Mouse (Mus musculus): Measurements from ENCODE around the gene Olfr1318. TPM values are rescaled to one million over a fixed set of nuclear protein-coding genes. Genes with fewer than 3 reads are reported as not detected.

Olfr1318 gene
- not detected in 2 replicates for polyA plus RNA-seq (2012; rRNA removed)

DNA sequence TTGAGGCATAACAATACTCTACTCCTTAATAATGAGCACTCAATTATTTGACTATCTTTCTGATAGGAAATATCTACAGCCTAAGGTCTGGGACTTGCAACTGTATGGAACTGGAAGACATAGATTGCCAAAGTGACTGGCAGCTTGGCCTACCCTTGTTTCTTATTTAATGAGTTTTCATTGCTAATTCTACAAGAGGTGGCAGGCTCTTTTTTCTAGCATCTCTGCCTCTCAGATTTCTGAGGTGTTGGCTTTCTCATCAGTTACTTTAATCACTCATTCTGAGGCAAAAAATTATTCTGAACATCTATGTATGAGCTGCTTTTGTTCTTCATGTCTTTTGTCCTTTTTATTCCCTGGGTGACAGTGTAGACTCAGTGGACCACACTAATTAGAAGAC is at the start of gene Olfr1318:
Gene Olfr1318, plus strand, starts transcription at position 301 of the 400 bp plus-strand sequence.
- H3K27me3 ChIP-seq (ENCODE audit: control insufficient read depth, insufficient read depth, low read length) = no peaks in the 10 kb centered on the region
- no peak within 1 kb of the TSS for H3K4me3 ChIP-seq (ENCODE audit: control insufficient read depth, low read depth, low read length)
- TF ChIP-seq POLR2A (IDR thresholded peaks at IDR 0.05; ENCODE audit: control insufficient read depth, low read depth, low read length) (no peak), CTCF (IDR thresholded peaks at IDR 0.05; ENCODE audit: control insufficient read depth, insufficient read depth, insufficient replicate concordance, low read depth, low read length) (no peak)
- no peak within 1 kb of the TSS for H3K27ac ChIP-seq (ENCODE audit: control insufficient read depth, insufficient read depth, low read depth, low read length)
- no peaks in the 10 kb centered on the region for H3K4me1 ChIP-seq (ENCODE audit: control insufficient read depth, insufficient read depth, low read length)
- no peaks in the 10 kb centered on the region for H3K36me3 ChIP-seq (ENCODE audit: control insufficient read depth, insufficient read depth, low read length)

DNA sequence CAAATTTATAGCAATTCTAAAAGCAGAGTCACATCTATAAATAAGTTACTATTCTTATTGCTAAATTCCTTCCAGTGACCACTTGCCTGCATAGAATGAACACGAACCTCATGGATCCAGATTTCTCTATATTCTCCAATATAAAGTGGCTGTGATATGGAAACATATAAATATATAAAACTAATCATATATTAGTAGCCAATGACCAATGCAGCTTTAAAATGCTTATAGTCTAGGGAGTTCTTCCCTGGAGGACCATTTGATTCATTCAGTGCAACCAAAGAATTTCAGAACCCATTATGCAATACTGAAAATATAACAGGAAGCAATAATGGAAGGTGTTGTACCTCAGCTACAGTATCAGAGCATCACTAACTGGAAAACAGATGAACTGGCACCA is 38.7 kb upstream of the Olfr1318 start, which contains the start of gene Olfr1315-ps1:
Gene Olfr1315-ps1, minus strand, starts transcription at position 101 of the 400 bp plus-strand sequence.
- Histone ChIP-seq H3K27me3 (ENCODE audit: control insufficient read depth, insufficient read depth, low read length) (no peaks in the 10 kb centered on the region), H3K4me3 (ENCODE audit: control insufficient read depth, low read depth, low read length) (no peak within 1 kb of the TSS), H3K27ac (ENCODE audit: control insufficient read depth, insufficient read depth, low read depth, low read length) (no peak within 1 kb of the TSS), H3K4me1 (ENCODE audit: control insufficient read depth, insufficient read depth, low read length) (no peaks in the 10 kb centered on the region), H3K36me3 (ENCODE audit: control insufficient read depth, insufficient read depth, low read length) (no peaks in the 10 kb centered on the region)
- TF ChIP-seq POLR2A (IDR thresholded peaks at IDR 0.05; ENCODE audit: control insufficient read depth, low read depth, low read length) (no peak), CTCF (IDR thresholded peaks at IDR 0.05; ENCODE audit: control insufficient read depth, insufficient read depth, insufficient replicate concordance, low read depth, low read length) (no peak)

DNA sequence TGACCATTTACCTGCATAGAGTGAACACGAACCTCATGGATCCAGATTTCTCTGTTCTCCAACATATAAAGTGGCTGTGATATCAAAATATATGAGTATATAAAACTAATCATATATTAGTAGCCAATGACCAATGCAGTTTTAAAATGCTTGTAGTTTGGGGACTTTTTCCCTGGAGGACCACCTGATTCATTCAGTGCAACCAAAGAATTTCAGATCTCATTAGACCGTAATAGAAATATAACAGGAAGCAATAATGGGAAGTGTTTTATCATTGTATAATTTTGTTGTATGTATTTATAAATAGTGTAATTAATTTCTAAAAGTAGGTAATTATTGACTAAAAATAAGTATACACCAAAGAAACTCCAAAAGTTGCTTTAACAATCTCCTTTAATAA is 19.1 kb upstream of the Olfr1318 start, which contains the start of gene Olfr1316:
Gene Olfr1316, minus strand, starts transcription at position 101 of the 400 bp plus-strand sequence.
- TF ChIP-seq CTCF (IDR thresholded peaks at IDR 0.05; ENCODE audit: control insufficient read depth, insufficient read depth, insufficient replicate concordance, low read depth, low read length) (no peak), POLR2A (IDR thresholded peaks at IDR 0.05; ENCODE audit: control insufficient read depth, low read depth, low read length) (no peak)
- Histone ChIP-seq H3K4me1 (ENCODE audit: control insufficient read depth, insufficient read depth, low read length) (no peaks in the 10 kb centered on the region), H3K27ac (ENCODE audit: control insufficient read depth, insufficient read depth, low read depth, low read length) (no peak within 1 kb of the TSS), H3K4me3 (ENCODE audit: control insufficient read depth, low read depth, low read length) (no peak within 1 kb of the TSS), H3K27me3 (ENCODE audit: control insufficient read depth, insufficient read depth, low read length) (no peaks in the 10 kb centered on the region), H3K36me3 (ENCODE audit: control insufficient read depth, insufficient read depth, low read length) (no peaks in the 10 kb centered on the region)

DNA sequence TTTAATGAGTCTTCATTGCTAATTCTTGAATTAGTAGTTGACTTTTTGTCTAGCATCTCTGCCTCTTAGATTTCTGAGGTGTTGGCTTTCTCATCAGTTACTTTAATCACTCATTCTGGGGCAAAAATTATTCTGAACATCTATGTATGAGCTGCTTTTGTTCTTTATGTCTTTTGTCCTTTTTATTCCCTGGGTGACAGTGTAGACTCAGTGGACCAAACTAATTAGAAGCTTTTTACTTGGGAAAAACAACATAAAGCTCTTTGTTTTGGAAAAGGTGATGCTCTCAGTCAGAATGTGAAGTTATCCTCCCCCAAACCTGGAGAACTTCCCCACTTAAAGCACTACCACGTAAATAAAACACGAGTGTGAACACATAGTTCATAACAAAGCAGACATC is 14.0 kb upstream of the Olfr1318 start, which contains the start of gene Olfr1317:
Gene Olfr1317, plus strand, starts transcription at position 301 of the 400 bp plus-strand sequence.
- TF ChIP-seq CTCF (IDR thresholded peaks at IDR 0.05; ENCODE audit: control insufficient read depth, insufficient read depth, insufficient replicate concordance, low read depth, low read length) (no peak), POLR2A (IDR thresholded peaks at IDR 0.05; ENCODE audit: control insufficient read depth, low read depth, low read length) (no peak)
- Histone ChIP-seq H3K27ac (ENCODE audit: control insufficient read depth, insufficient read depth, low read depth, low read length) (no peak within 1 kb of the TSS), H3K4me1 (ENCODE audit: control insufficient read depth, insufficient read depth, low read length) (no peaks in the 10 kb centered on the region), H3K27me3 (ENCODE audit: control insufficient read depth, insufficient read depth, low read length) (no peaks in the 10 kb centered on the region), H3K36me3 (ENCODE audit: control insufficient read depth, insufficient read depth, low read length) (no peaks in the 10 kb centered on the region), H3K4me3 (ENCODE audit: control insufficient read depth, low read depth, low read length) (no peak within 1 kb of the TSS)

DNA sequence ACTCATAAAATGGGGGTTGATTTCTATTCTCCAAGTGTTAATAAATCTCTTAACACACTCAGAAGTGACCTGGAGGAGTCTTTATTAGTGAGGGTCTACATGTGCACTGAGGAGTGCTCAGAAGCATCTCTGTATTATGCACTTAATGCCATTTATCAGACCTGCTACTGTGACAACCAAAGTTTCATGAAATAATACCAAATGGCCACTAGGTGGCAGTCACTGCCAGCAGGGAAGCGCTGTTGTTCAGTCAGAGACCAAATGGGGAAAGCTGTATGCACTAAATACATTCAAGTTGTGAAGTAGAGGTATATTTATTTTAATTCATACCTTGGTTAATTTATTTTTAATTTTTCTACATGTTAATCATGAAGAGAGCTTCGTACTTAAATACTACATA is 42.9 kb downstream of the Olfr1318 start:
- no peak overlapping the region for H3K27ac ChIP-seq (ENCODE audit: control insufficient read depth, insufficient read depth, low read depth, low read length)
- H3K36me3 ChIP-seq (ENCODE audit: control insufficient read depth, insufficient read depth, low read length) = no peaks in the 10 kb centered on the region
- no peaks in the 10 kb centered on the region for H3K27me3 ChIP-seq (ENCODE audit: control insufficient read depth, insufficient read depth, low read length)
- no peak overlapping the region for H3K4me3 ChIP-seq (ENCODE audit: control insufficient read depth, low read depth, low read length)
- TF ChIP-seq POLR2A (IDR thresholded peaks at IDR 0.05; ENCODE audit: control insufficient read depth, low read depth, low read length) (no peak), CTCF (IDR thresholded peaks at IDR 0.05; ENCODE audit: control insufficient read depth, insufficient read depth, insufficient replicate concordance, low read depth, low read length) (peak; percentile 57; the same call in 1 of the 2 replicates)
- no peaks in the 10 kb centered on the region for H3K4me1 ChIP-seq (ENCODE audit: control insufficient read depth, insufficient read depth, low read length)

DNA sequence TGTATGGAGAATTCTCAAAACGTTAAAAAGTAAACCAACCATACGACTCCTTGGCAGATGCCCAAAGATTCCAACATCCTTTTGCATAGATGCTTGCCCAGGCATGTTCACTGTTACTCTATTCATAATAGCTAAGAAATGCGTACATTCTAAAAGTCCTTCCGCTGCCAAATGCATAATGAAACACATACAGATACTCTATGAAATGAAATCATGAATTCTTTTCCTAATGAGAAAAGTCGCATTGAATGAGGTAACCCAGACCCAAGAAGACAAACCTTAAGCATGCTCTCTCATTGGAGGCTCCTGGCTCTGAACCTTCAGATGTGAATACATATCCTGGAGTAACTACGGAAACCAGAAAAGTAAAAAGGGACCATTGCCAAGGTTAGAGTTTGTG is 49.1 kb downstream of the Olfr1318 start:
- no peak overlapping the region for H3K27ac ChIP-seq (ENCODE audit: control insufficient read depth, insufficient read depth, low read depth, low read length)
- H3K27me3 ChIP-seq (ENCODE audit: control insufficient read depth, insufficient read depth, low read length) = no peaks in the 10 kb centered on the region
- H3K4me1 ChIP-seq (ENCODE audit: control insufficient read depth, insufficient read depth, low read length) = no peaks in the 10 kb centered on the region
- H3K36me3 ChIP-seq (ENCODE audit: control insufficient read depth, insufficient read depth, low read length) = no peaks in the 10 kb centered on the region
- H3K4me3 ChIP-seq (ENCODE audit: control insufficient read depth, low read depth, low read length) = no peak overlapping the region
- TF ChIP-seq CTCF (IDR thresholded peaks at IDR 0.05; ENCODE audit: control insufficient read depth, insufficient read depth, insufficient replicate concordance, low read depth, low read length) (no peak), POLR2A (IDR thresholded peaks at IDR 0.05; ENCODE audit: control insufficient read depth, low read depth, low read length) (no peak)

Other genes with a start within 250 kb of the Olfr1318 start
- not detected in 2 replicates for gene Olfr1306, start 237.9 kb upstream of the Olfr1318 start, polyA plus RNA-seq (2012; rRNA removed)
- not detected in 2 replicates for gene Olfr1307, start 204.8 kb upstream of the Olfr1318 start, polyA plus RNA-seq (2012; rRNA removed)
- not detected in 2 replicates for gene Olfr1308, start 189.3 kb upstream of the Olfr1318 start, polyA plus RNA-seq (2012; rRNA removed)
- not detected in 2 replicates for gene Olfr1309, start 163.9 kb upstream of the Olfr1318 start, polyA plus RNA-seq (2012; rRNA removed)
- not detected in 2 replicates for gene Olfr1310, start 141.5 kb upstream of the Olfr1318 start, polyA plus RNA-seq (2012; rRNA removed)
- gene Olfr1311, start 129.8 kb upstream of the Olfr1318 start, polyA plus RNA-seq (2012; rRNA removed) = not detected in 2 replicates
- gene Olfr1312, start 104.0 kb upstream of the Olfr1318 start, polyA plus RNA-seq (2012; rRNA removed) = not detected in 2 replicates
- gene Olfr1313, start 76.4 kb upstream of the Olfr1318 start, polyA plus RNA-seq (2012; rRNA removed) = not detected in 2 replicates
- gene Olfr1314, start 57.4 kb upstream of the Olfr1318 start, polyA plus RNA-seq (2012; rRNA removed) = not detected in 2 replicates
- not detected in 2 replicates for gene Olfr1315-ps1, start 38.8 kb upstream of the Olfr1318 start, polyA plus RNA-seq (2012; rRNA removed)
- not detected in 2 replicates for gene Olfr1316, start 19.2 kb upstream of the Olfr1318 start, polyA plus RNA-seq (2012; rRNA removed)
- not detected in 2 replicates for gene Olfr1317, start 13.9 kb upstream of the Olfr1318 start, polyA plus RNA-seq (2012; rRNA removed)
- gene Lpcat4, start 85.3 kb downstream of the Olfr1318 start, polyA plus RNA-seq (2012; rRNA removed) = 74.6 and 88.6 TPM in 2 replicates
- 22.6 and 23.7 TPM in 2 replicates for gene Nutm1, start 105.1 kb downstream of the Olfr1318 start, polyA plus RNA-seq (2012; rRNA removed)
- gene Nop10, start 107.7 kb downstream of the Olfr1318 start, polyA plus RNA-seq (2012; rRNA removed) = 108 and 121 TPM in 2 replicates
- 28.8 and 34.1 TPM in 2 replicates for gene Slc12a6, start 111.6 kb downstream of the Olfr1318 start, polyA plus RNA-seq (2012; rRNA removed)
- gene Gm21985, start 112.1 kb downstream of the Olfr1318 start, polyA plus RNA-seq (2012; rRNA removed) = not detected in 2 replicates
- gene Emc4, start 213.8 kb downstream of the Olfr1318 start, polyA plus RNA-seq (2012; rRNA removed) = 105 and 118 TPM in 2 replicates
- gene Katnbl1, start 225.0 kb downstream of the Olfr1318 start, polyA plus RNA-seq (2012; rRNA removed) = 0.78 and 1.1 TPM in 2 replicates

Data from testis, adult 2 months (tissue).